Mouse (Mus musculus): ENCODE data around the gene Tha1. TPM values are rescaled to one million over a fixed set of nuclear protein-coding genes. Genes with fewer than 3 reads are reported as not detected.

The Tha1 gene
- total and polyA plus RNA-seq, 2 experiments from 2014 or later = 2.9 to 8.2 TPM

- H3K9me3 ChIP-seq (ENCODE audit: low read length) = no peaks in the 10 kb centered on the region
- H3K9ac ChIP-seq = no peak overlapping the region
- no peaks in the 10 kb centered on the region for H3K27me3 ChIP-seq (ENCODE audit: insufficient read depth, low read length)
- TF ChIP-seq CTCF (IDR thresholded peaks at IDR 0.05; ENCODE audit: low read depth) = no peak
- no peaks in the 10 kb centered on the region for H3K36me3 ChIP-seq (ENCODE audit: insufficient read depth)
- no peak overlapping the region for H3K27ac ChIP-seq (ENCODE audit: low read depth, low read length)
- no peak for ATAC-seq
- H3K4me2 ChIP-seq (ENCODE audit: low read depth) = no peak overlapping the region
- no peak overlapping the region for H3K4me3 ChIP-seq (ENCODE audit: low read depth, low read length)
- DNase-seq = no peak
- no peaks in the 10 kb centered on the region for H3K4me1 ChIP-seq (ENCODE audit: insufficient read depth)
- 91% methylated on average over 8 of the region's 8 CpGs for WGBS
These were observed 36.1 kb upstream of the Tha1 start for GRCm38 (mm10) chr11:117909337-117909736.

- WGBS = 90% methylated on average over 8 of the region's 8 CpGs
- no peaks in the 10 kb centered on the region for H3K27me3 ChIP-seq (ENCODE audit: insufficient read depth, low read length)
- no peak overlapping the region for H3K4me3 ChIP-seq (ENCODE audit: low read depth, low read length)
- H3K27ac ChIP-seq (ENCODE audit: low read depth, low read length) = no peak overlapping the region
- no peak overlapping the region for H3K9ac ChIP-seq
- ATAC-seq (no peak), DNase-seq (no peak)
- H3K4me2 ChIP-seq (ENCODE audit: low read depth) = no peak overlapping the region
- H3K9me3 ChIP-seq (ENCODE audit: low read length) = no peaks in the 10 kb centered on the region
- TF ChIP-seq CTCF (IDR thresholded peaks at IDR 0.05; ENCODE audit: low read depth) = no peak
- H3K4me1 ChIP-seq (ENCODE audit: insufficient read depth) = no peaks in the 10 kb centered on the region
- no peaks in the 10 kb centered on the region for H3K36me3 ChIP-seq (ENCODE audit: insufficient read depth)
These were observed 31.2 kb upstream of the Tha1 start for GRCm38 (mm10) chr11:117904442-117904841.

DNA sequence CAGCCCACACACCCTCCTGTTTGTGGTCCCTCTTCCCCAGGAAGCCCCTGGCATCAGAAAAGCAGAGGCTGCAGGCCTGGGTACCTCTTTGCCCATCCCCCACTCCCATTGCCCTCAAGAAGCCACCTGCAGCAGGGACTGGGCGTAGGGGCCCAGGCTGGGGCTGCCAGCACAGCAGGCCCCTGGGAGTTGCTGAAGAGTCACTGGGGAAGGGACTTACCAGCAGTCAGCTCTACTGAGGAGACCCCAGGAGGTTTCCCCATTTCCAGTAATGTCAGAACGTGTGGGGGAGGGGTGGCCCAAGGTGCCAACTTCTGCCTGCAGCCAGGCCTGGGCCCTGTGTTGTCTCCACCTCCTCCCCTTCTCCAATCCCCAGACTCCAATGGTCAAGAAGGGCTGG lies 29.0 kb upstream of the Tha1 start:
- no peaks in the 10 kb centered on the region for H3K36me3 ChIP-seq (ENCODE audit: insufficient read depth)
- no peak overlapping the region for H3K4me3 ChIP-seq (ENCODE audit: low read depth, low read length)
- no peak for TF ChIP-seq CTCF (IDR thresholded peaks at IDR 0.05; ENCODE audit: low read depth)
- H3K9ac ChIP-seq = no peak overlapping the region
- WGBS = 74% methylated on average over 2 of the region's 2 CpGs
- no peak for ATAC-seq
- H3K4me2 ChIP-seq (ENCODE audit: low read depth) = no peak overlapping the region
- no peak for DNase-seq
- H3K4me1 ChIP-seq (ENCODE audit: insufficient read depth) = no peaks in the 10 kb centered on the region
- no peak overlapping the region for H3K27ac ChIP-seq (ENCODE audit: low read depth, low read length)
- H3K9me3 ChIP-seq (ENCODE audit: low read length) = no peaks in the 10 kb centered on the region
- no peaks in the 10 kb centered on the region for H3K27me3 ChIP-seq (ENCODE audit: insufficient read depth, low read length)

GRCm38 (mm10) chr11:117896533-117896932 lies 23.3 kb upstream of the Tha1 start:
- Histone ChIP-seq H3K27me3 (ENCODE audit: insufficient read depth, low read length) (no peaks in the 10 kb centered on the region; the same call in 1 of the 2 replicates), H3K9ac (no peak overlapping the region), H3K27ac (ENCODE audit: low read depth, low read length) (no peak overlapping the region), H3K4me2 (ENCODE audit: low read depth) (no peak overlapping the region), H3K4me3 (ENCODE audit: low read depth, low read length) (no peak overlapping the region), H3K4me1 (ENCODE audit: insufficient read depth) (no peaks in the 10 kb centered on the region), H3K36me3 (ENCODE audit: insufficient read depth) (no peaks in the 10 kb centered on the region), H3K9me3 (ENCODE audit: low read length) (no peaks in the 10 kb centered on the region)
- 29% methylated on average over 2 of the region's 2 CpGs for WGBS
- TF ChIP-seq CTCF (IDR thresholded peaks at IDR 0.05; ENCODE audit: low read depth) = no peak
- ATAC-seq = no peak
- no peak for DNase-seq

DNA sequence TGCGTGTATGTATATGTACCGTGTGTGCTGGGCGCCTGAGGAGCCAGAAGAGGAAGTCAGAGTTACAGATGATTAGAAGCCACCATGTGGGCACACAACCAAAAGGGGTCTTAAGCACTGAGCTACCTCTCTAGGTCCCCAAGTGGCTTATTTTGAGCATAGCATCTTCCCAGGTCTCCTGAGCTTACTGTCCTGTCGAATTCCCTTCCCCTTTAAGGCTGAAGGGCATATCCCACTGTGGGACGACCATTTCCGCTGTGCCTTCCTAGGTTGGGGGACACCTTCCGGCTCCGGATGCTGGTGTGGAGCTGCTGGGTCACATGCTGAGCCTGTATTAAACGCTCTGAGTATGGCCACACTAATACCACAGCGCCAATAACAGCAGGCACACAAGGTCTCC lies 21.4 kb upstream of the Tha1 start:
- Histone ChIP-seq H3K9me3 (ENCODE audit: low read length) (no peaks in the 10 kb centered on the region), H3K4me3 (ENCODE audit: low read depth, low read length) (no peak overlapping the region), H3K4me2 (ENCODE audit: low read depth) (no peak overlapping the region), H3K4me1 (ENCODE audit: insufficient read depth) (peaks cover 1% of the 10 kb centered on the region), H3K36me3 (ENCODE audit: insufficient read depth) (no peaks in the 10 kb centered on the region), H3K27ac (ENCODE audit: low read depth, low read length) (no peak overlapping the region), H3K27me3 (ENCODE audit: insufficient read depth, low read length) (peaks cover 4% of the 10 kb centered on the region; the same call in 1 of the 2 replicates), H3K9ac (no peak overlapping the region)
- TF ChIP-seq CTCF (IDR thresholded peaks at IDR 0.05; ENCODE audit: low read depth) = 0 out of 2 replicates have a peak, but pooled peaks have one; percentile 7
- 67% methylated on average over 10 of the region's 10 CpGs for WGBS
- ATAC-seq (no peak), DNase-seq (no peak)

DNA sequence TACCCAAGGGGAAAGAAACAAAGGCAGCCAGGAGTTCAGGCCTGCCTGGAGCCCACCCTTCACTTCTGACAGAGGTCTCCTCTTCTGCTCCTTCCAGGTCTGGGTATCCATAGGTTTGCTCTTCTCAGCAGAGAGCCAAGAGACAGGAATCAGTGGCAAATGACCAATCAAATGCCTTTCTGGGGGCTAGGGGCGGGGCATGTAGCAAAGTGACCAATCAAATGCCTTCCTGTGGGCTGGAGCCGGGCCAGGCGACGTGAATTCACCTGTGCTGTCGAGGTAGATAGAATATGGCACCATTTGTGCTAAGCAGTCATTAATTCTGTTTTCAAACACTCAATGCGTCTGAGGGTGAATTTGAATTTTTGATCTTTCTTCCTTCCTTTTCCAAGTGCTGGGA lies 18.9 kb upstream of the Tha1 start:
- Histone ChIP-seq H3K27ac (ENCODE audit: low read depth, low read length) (no peak overlapping the region), H3K4me2 (ENCODE audit: low read depth) (no peak overlapping the region), H3K36me3 (ENCODE audit: insufficient read depth) (no peaks in the 10 kb centered on the region), H3K4me3 (ENCODE audit: low read depth, low read length) (no peak overlapping the region), H3K4me1 (ENCODE audit: insufficient read depth) (peaks cover 11% of the 10 kb centered on the region), H3K27me3 (ENCODE audit: insufficient read depth, low read length) (peaks cover 17% of the 10 kb centered on the region; the same call in 1 of the 2 replicates), H3K9me3 (ENCODE audit: low read length) (no peaks in the 10 kb centered on the region), H3K9ac (no peak overlapping the region)
- 53% methylated on average over 6 of the region's 6 CpGs for WGBS
- ATAC-seq (no peak), DNase-seq (no peak)
- TF ChIP-seq CTCF (IDR thresholded peaks at IDR 0.05; ENCODE audit: low read depth) = no peak

GRCm38 (mm10) chr11:117891581-117892175 lies 18.4 kb upstream of the Tha1 start:
- Histone ChIP-seq H3K27me3 (ENCODE audit: insufficient read depth, low read length) (peaks cover 17% of the 10 kb centered on the region; the same call in 1 of the 2 replicates), H3K36me3 (ENCODE audit: insufficient read depth) (no peaks in the 10 kb centered on the region), H3K9ac (no peak overlapping the region), H3K4me1 (ENCODE audit: insufficient read depth) (peaks cover 11% of the 10 kb centered on the region), H3K9me3 (ENCODE audit: low read length) (no peaks in the 10 kb centered on the region), H3K4me2 (ENCODE audit: low read depth) (no peak overlapping the region), H3K4me3 (ENCODE audit: low read depth, low read length) (no peak overlapping the region), H3K27ac (ENCODE audit: low read depth, low read length) (no peak overlapping the region)
- no peak for DNase-seq
- ATAC-seq = no peak
- WGBS = 91% methylated on average over 19 of the region's 19 CpGs
- no peak for TF ChIP-seq CTCF (IDR thresholded peaks at IDR 0.05; ENCODE audit: low read depth)
